Mouse (Mus musculus): ENCODE results near the gene Sirt1.

DNA sequence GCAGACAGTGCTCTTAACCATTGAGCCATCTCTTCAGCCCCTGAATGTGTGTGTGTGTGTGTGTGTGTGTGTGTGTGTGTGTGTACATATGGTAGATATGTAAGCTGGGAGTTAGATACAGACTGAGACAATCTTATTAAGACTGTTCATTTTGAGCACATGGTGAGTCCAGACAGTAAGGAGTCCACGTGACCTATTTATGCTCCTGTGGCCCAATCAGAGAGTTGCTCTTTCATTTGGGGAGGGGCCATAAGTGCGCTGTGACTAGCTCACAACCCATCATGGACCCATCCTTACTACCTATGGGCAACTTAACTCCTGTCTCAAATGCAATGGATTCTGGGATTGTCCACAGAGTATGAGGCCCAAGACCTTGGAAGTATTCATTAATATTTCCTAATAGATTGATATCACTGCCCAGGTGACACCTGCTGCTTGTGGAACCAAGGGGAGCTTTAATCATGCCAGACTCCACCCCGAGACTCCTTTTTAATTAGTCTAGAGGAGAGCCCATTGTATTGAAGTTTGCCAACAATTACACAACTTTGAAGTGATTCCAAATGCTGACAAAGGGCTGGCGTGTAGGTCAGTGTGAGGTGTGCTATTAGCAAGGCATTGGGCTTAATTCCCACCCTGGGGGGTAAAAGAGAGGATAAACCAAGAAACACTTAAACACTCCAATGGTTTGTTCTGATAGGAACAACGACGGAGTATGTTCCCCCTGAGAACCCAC lies 2.4 kb downstream of the Sirt1 start:
- TF ChIP-seq CTCF (IDR thresholded peaks at IDR 0.05; ENCODE audit: low read depth) = no peak
- TF ChIP-seq EP300 (IDR thresholded peaks at IDR 0.05; ENCODE audit: low read depth) = no peak
